Mouse (Mus musculus) MEL (cell line): ENCODE results near the gene Cdan1. TPM values are rescaled to one million over a fixed set of nuclear protein-coding genes. Genes with fewer than 3 reads are reported as not detected.

Source experiments
- DNase-seq: peaks from one replicate; pipeline ENCODE4 v3.0.0; 2011; ENCODE audit warnings: low read depth, low spot score
- H3K27ac ChIP-seq: 2 replicates; pipeline ENCODE4 v1.5.1; 2012; ENCODE audit warnings: low read depth, mild to moderate bottlenecking, control low read depth, low read length, moderate library complexity; ENCODE audit not compliant: control insufficient read depth
- H3K27me3 ChIP-seq, 2 experiments: fragments of 150-350 bp in 1 of 2; sonication (generic) in 1 of 2; 2 replicates each; pipeline ENCODE4 v1.6.1; 2012; ENCODE audit warnings: low read length in 2 of 2, mild to moderate bottlenecking in 2 of 2, improper control_type of control experiment in 1 of 2, moderate library complexity in 1 of 2; ENCODE audit not compliant: insufficient read depth in 2 of 2, control insufficient read depth in 1 of 2
- H3K36me3 ChIP-seq, 2 experiments: 2 replicates each; pipeline ENCODE4 v1.6.1; 2012 to 2014; ENCODE audit warnings: low read length in 2 of 2, improper control_type of control experiment in 1 of 2, inconsistent platforms in 1 of 2, mild to moderate bottlenecking in 1 of 2; ENCODE audit not compliant: insufficient read depth in 2 of 2, control insufficient read depth in 1 of 2
- H3K4me1 ChIP-seq, 2 experiments: fragments of 150-350 bp in 1 of 2; sonication (generic) in 1 of 2; 2 replicates each; pipeline ENCODE4 v1.6.1; 2012; ENCODE audit warnings: low read length in 2 of 2, improper control_type of control experiment in 1 of 2, mild to moderate bottlenecking in 1 of 2; ENCODE audit not compliant: insufficient read depth in 2 of 2, control insufficient read depth in 1 of 2
- H3K4me3 ChIP-seq, 2 experiments: fragments of 150-350 bp in 1 of 2; sonication (generic) in 1 of 2; 2 replicates each; pipeline ENCODE4 v1.5.1; 2012; ENCODE audit warnings: low read depth in 2 of 2, low read length in 2 of 2, mild to moderate bottlenecking in 2 of 2, moderate library complexity in 2 of 2, control low read depth in 1 of 2, improper control_type of control experiment in 1 of 2; ENCODE audit not compliant: control insufficient read depth in 1 of 2, insufficient read depth in 1 of 2
- H3K79me2 ChIP-seq: 2 replicates; pipeline ENCODE4 v1.6.1; 2012; ENCODE audit warnings: mild to moderate bottlenecking, low read length, moderate library complexity; ENCODE audit not compliant: control insufficient read depth, poor library complexity, insufficient read depth
- H3K9ac ChIP-seq: 2 replicates; pipeline ENCODE4 v1.6.1; 2012; ENCODE audit warnings: low read depth, mild to moderate bottlenecking, control low read depth, low read length, moderate library complexity; ENCODE audit not compliant: control insufficient read depth, poor library complexity, severe bottlenecking
- H3K9me3 ChIP-seq: fragments of 150-350 bp; sonication (generic); replicated peaks from 2 replicates; pipeline ENCODE4 v1.6.1; 2012; ENCODE audit warnings: mild to moderate bottlenecking, low read length, improper control_type of control experiment, moderate library complexity; ENCODE audit not compliant: insufficient read depth
- BHLHE40 ChIP-seq: IDR thresholded peaks from 2 replicates; pipeline ENCODE4 v1.6.1; 2012; ENCODE audit warnings: low read depth, mild to moderate bottlenecking, inconsistent platforms, low read length, improper control_type of control experiment, borderline replicate concordance
- CHD1 ChIP-seq: IDR thresholded peaks from 2 replicates; pipeline ENCODE4 v1.6.1; 2012; ENCODE audit warnings: low read depth, mild to moderate bottlenecking, inconsistent platforms, low read length, improper control_type of control experiment
- CHD2 ChIP-seq: IDR thresholded peaks from 2 replicates; pipeline ENCODE4 v1.6.1; 2011; ENCODE audit warnings: low read length, improper control_type of control experiment
- CTCF ChIP-seq, 3 experiments: IDR thresholded peaks in 2 of 3; conservative IDR thresholded peaks in 1 of 3; 2 replicates each; pipeline ENCODE4 v1.5.1; 2011 to 2012; ENCODE audit warnings: low read length in 3 of 3, low read depth in 2 of 3, mild to moderate bottlenecking in 2 of 3, improper control_type of control experiment in 1 of 3, inconsistent platforms in 1 of 3, mixed read lengths in 1 of 3, moderate library complexity in 1 of 3; ENCODE audit not compliant: control insufficient read depth in 1 of 3, insufficient read depth in 1 of 3, poor library complexity in 1 of 3, severe bottlenecking in 1 of 3
- E2F4 ChIP-seq: IDR thresholded peaks from 2 replicates; pipeline ENCODE4 v1.6.1; 2011; ENCODE audit warnings: low read depth, low read length, improper control_type of control experiment, borderline replicate concordance
- ELF1 ChIP-seq: IDR thresholded peaks from 2 replicates; pipeline ENCODE4 v1.6.1; 2014; ENCODE audit warnings: low read depth, mild to moderate bottlenecking, inconsistent platforms, low read length, improper control_type of control experiment, moderate library complexity
- EP300 ChIP-seq, 2 experiments: IDR thresholded peaks; 2 replicates each; pipeline ENCODE4 v1.6.1; 2011; ENCODE audit warnings: improper control_type of control experiment in 2 of 2, low read length in 2 of 2, low read depth in 1 of 2, mild to moderate bottlenecking in 1 of 2
- ETS1 ChIP-seq: IDR thresholded peaks from 2 replicates; pipeline ENCODE4 v1.6.1; 2012; ENCODE audit warnings: low read depth, mild to moderate bottlenecking, inconsistent platforms, low read length, improper control_type of control experiment, moderate library complexity
- GABPA ChIP-seq: IDR thresholded peaks from 2 replicates; pipeline ENCODE4 v1.6.1; 2012; ENCODE audit warnings: low read depth, mild to moderate bottlenecking, inconsistent platforms, low read length, improper control_type of control experiment, moderate library complexity
- GATA1 ChIP-seq: IDR thresholded peaks from 2 replicates; pipeline ENCODE4 v1.6.1; 2011; ENCODE audit warnings: low read depth, low read length, improper control_type of control experiment
- HCFC1 ChIP-seq: IDR thresholded peaks from 2 replicates; pipeline ENCODE4 v1.6.1; 2012; ENCODE audit warnings: low read depth, mild to moderate bottlenecking, inconsistent platforms, low read length, improper control_type of control experiment, moderate library complexity
- JUND ChIP-seq: IDR thresholded peaks from 2 replicates; pipeline ENCODE4 v1.6.1; 2011; ENCODE audit warnings: low read depth, mild to moderate bottlenecking, improper control_type of control experiment, low read length
- KAT2A ChIP-seq: conservative IDR thresholded peaks from 2 replicates; pipeline ENCODE4 v1.6.1; 2012; ENCODE audit warnings: low read depth, low read length, improper control_type of control experiment, inconsistent platforms
- MAFK ChIP-seq: IDR thresholded peaks from 2 replicates; pipeline ENCODE4 v1.6.1; 2011; ENCODE audit warnings: low read depth, mild to moderate bottlenecking, low read length, improper control_type of control experiment, borderline replicate concordance
- MAX ChIP-seq: IDR thresholded peaks from 2 replicates; pipeline ENCODE4 v1.6.1; 2011; ENCODE audit warnings: low read length, improper control_type of control experiment
- MAZ ChIP-seq: IDR thresholded peaks from 2 replicates; pipeline ENCODE4 v1.6.1; 2012; ENCODE audit warnings: low read depth, mild to moderate bottlenecking, inconsistent platforms, low read length, improper control_type of control experiment
- MEF2A ChIP-seq: IDR thresholded peaks from 2 replicates; pipeline ENCODE4 v1.6.1; 2014; ENCODE audit warnings: low read depth, mild to moderate bottlenecking, inconsistent platforms, low read length, improper control_type of control experiment; ENCODE audit not compliant: poor library complexity, insufficient replicate concordance, severe bottlenecking; ENCODE audit errors: extremely low read depth
- MXI1 ChIP-seq: IDR thresholded peaks from 2 replicates; pipeline ENCODE4 v1.6.1; 2011; ENCODE audit warnings: mild to moderate bottlenecking, low read depth, low read length, improper control_type of control experiment
- MYB ChIP-seq: IDR thresholded peaks from 2 replicates; pipeline ENCODE4 v1.6.1; 2011; ENCODE audit warnings: mild to moderate bottlenecking, low read depth, low read length, improper control_type of control experiment
- MYC ChIP-seq: IDR thresholded peaks from 2 replicates; pipeline ENCODE4 v1.6.1; 2011; ENCODE audit warnings: low read depth, mild to moderate bottlenecking, low read length, improper control_type of control experiment, moderate library complexity
- NELFE ChIP-seq: IDR thresholded peaks from 2 replicates; pipeline ENCODE4 v1.6.1; 2011; ENCODE audit warnings: low read depth, low read length, improper control_type of control experiment
- NRF1 ChIP-seq: IDR thresholded peaks from 2 replicates; pipeline ENCODE4 v1.6.1; 2014; ENCODE audit warnings: low read depth, mild to moderate bottlenecking, inconsistent platforms, low read length, improper control_type of control experiment, moderate library complexity; ENCODE audit not compliant: poor library complexity, insufficient read depth, severe bottlenecking
- POLR2A ChIP-seq, 2 experiments: IDR thresholded peaks; 2 replicates each; pipeline ENCODE4 v1.6.1; 2011 to 2012; ENCODE audit warnings: low read length in 2 of 2, mild to moderate bottlenecking in 2 of 2, control low read depth in 1 of 2, improper control_type of control experiment in 1 of 2, low read depth in 1 of 2, moderate library complexity in 1 of 2; ENCODE audit not compliant: control insufficient read depth in 1 of 2, insufficient read depth in 1 of 2, poor library complexity in 1 of 2
- POLR2AphosphoS2 ChIP-seq: IDR thresholded peaks from 2 replicates; pipeline ENCODE4 v1.6.1; 2011; ENCODE audit warnings: low read length, improper control_type of control experiment
- POLR2AphosphoS5 ChIP-seq: IDR thresholded peaks from 2 replicates; pipeline ENCODE4 v1.6.1; 2012; ENCODE audit warnings: low read depth, borderline replicate concordance, mild to moderate bottlenecking, inconsistent platforms, low read length, moderate library complexity, mixed read lengths
- RAD21 ChIP-seq: IDR thresholded peaks from 2 replicates; pipeline ENCODE4 v1.6.1; 2011; ENCODE audit warnings: mild to moderate bottlenecking, low read depth, low read length, improper control_type of control experiment
- RCOR1 ChIP-seq: IDR thresholded peaks from 2 replicates; pipeline ENCODE4 v1.6.1; 2012; ENCODE audit warnings: low read depth, mild to moderate bottlenecking, inconsistent platforms, low read length, improper control_type of control experiment
- SIN3A ChIP-seq: IDR thresholded peaks from 2 replicates; pipeline ENCODE4 v1.6.1; 2012; ENCODE audit warnings: low read length, improper control_type of control experiment, inconsistent platforms
- SMC3 ChIP-seq: IDR thresholded peaks from 2 replicates; pipeline ENCODE4 v1.6.1; 2011; ENCODE audit warnings: low read depth, low read length, improper control_type of control experiment
- TAL1 ChIP-seq: IDR thresholded peaks from 2 replicates; pipeline ENCODE4 v1.6.1; 2012; ENCODE audit warnings: mild to moderate bottlenecking, inconsistent platforms, low read length, moderate library complexity, mixed read lengths
- TBP ChIP-seq: IDR thresholded peaks from 2 replicates; pipeline ENCODE4 v1.8.0; 2011; ENCODE audit warnings: low read depth, low read length, improper control_type of control experiment
- TCF12 ChIP-seq: IDR thresholded peaks from 2 replicates; pipeline ENCODE4 v1.6.1; 2014; ENCODE audit warnings: low read depth, mild to moderate bottlenecking, inconsistent platforms, low read length, improper control_type of control experiment, moderate library complexity
- UBTF ChIP-seq: IDR thresholded peaks from 2 replicates; pipeline ENCODE4 v1.6.1; 2012; ENCODE audit warnings: low read depth, mild to moderate bottlenecking, inconsistent platforms, low read length, improper control_type of control experiment, moderate library complexity, borderline replicate concordance; ENCODE audit not compliant: insufficient read depth
- USF1 ChIP-seq: IDR thresholded peaks from 2 replicates; pipeline ENCODE4 v1.6.1; 2014; ENCODE audit warnings: low read depth, mild to moderate bottlenecking, inconsistent platforms, low read length, improper control_type of control experiment, moderate library complexity
- USF2 ChIP-seq, 2 experiments: IDR thresholded peaks; 2 replicates each; pipeline ENCODE4 v1.6.1; 2011 to 2012; ENCODE audit warnings: improper control_type of control experiment in 2 of 2, low read length in 2 of 2, borderline replicate concordance in 1 of 2, inconsistent platforms in 1 of 2, low read depth in 1 of 2, mild to moderate bottlenecking in 1 of 2; ENCODE audit not compliant: insufficient read depth in 1 of 2
- ZC3H11A ChIP-seq: IDR thresholded peaks from 2 replicates; pipeline ENCODE4 v1.6.1; 2012; ENCODE audit warnings: low read depth, mild to moderate bottlenecking, inconsistent platforms, low read length, improper control_type of control experiment
- ZKSCAN1 ChIP-seq: IDR thresholded peaks from 2 replicates; pipeline ENCODE4 v1.6.1; 2012; ENCODE audit warnings: low read depth, mild to moderate bottlenecking, inconsistent platforms, low read length, improper control_type of control experiment, moderate library complexity
- ZMIZ1 ChIP-seq: IDR thresholded peaks from 2 replicates; pipeline ENCODE4 v1.6.1; 2012; ENCODE audit warnings: low read depth, mild to moderate bottlenecking, inconsistent platforms, low read length, improper control_type of control experiment, moderate library complexity
- ZNF384 ChIP-seq: IDR thresholded peaks from 2 replicates; pipeline ENCODE4 v1.6.1; 2012; ENCODE audit warnings: low read depth, mild to moderate bottlenecking, inconsistent platforms, low read length, improper control_type of control experiment
- polyA plus RNA-seq, 2 experiments: library from polyadenylated mRNA; stranded (reverse) in 1 of 2; unstranded in 1 of 2; fragments of >175 nt in 1 of 2; fragments of >200 nt in 1 of 2; gene quantifications; 2 replicates each; pipeline versions ENCODE4 v1.2.1 to v1.2.4; 2012; ENCODE audit warnings: low replicate concordance in 2 of 2, low read depth in 1 of 2; ENCODE audit not compliant: insufficient read length in 2 of 2, insufficient read depth in 1 of 2, missing spikeins in 1 of 2
- total RNA-seq: library from RNA; depleted of rRNA; stranded (reverse); fragments of 300-350 nt; gene quantifications from 2 replicates; pipeline ENCODE4 v1.2.3, GENCODE M21; 2012

The Cdan1 gene
- total and polyA plus RNA-seq, 3 experiments = 10.9 to 27.6 TPM; not detected in 1

DNA sequence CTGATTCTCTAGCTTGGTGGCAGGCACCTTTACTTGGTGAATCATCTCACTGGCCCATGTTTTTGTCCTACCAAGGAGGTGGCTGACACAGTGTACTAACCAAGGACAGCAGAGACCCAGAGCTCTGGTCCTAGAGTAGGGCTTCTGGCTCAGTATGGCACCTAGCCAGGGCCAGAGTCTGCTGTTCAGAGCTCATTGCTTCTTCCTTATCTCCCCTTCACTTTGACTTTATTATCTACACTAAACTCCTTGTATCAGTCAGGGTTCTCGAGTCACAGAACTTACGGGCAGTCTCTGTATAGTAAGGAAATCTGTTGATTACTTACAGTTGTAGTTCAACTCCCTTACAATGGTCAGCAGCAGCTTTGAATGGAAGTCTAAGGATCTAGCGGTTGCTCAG lies 139.0 kb downstream of the Cdan1 start:
- H3K9ac ChIP-seq = no peak overlapping the region
- TF ChIP-seq GABPA (no peak), NELFE (no peak), MAFK (no peak), SIN3A (peak; percentile 65), USF2 (IDR thresholded peaks at IDR 0.05; ENCODE audit: borderline replicate concordance in 1 of 2, insufficient read depth in 1 of 2, low read depth in 1 of 2, low read length in 2 of 2) (no peak), E2F4 (no peak), MAX (no peak), POLR2AphosphoS5 (no peak), TAL1 (peak; percentile 50), CHD1 (no peak), NRF1 (no peak), ZKSCAN1 (no peak), CHD2 (no peak), ETS1 (peak; percentile 62), RCOR1 (peak; percentile 85), POLR2AphosphoS2 (no peak), RAD21 (no peak), ZMIZ1 (no peak), ZNF384 (no peak), MYB (no peak), SMC3 (no peak), CTCF (IDR thresholded peaks at IDR 0.05 in 2 of 3, conservative IDR thresholded peaks at IDR 0.05 in 1 of 3; ENCODE audit: control insufficient read depth in 1 of 3, insufficient read depth in 1 of 3, low read depth in 2 of 3, low read length in 3 of 3, poor library complexity in 1 of 3, severe bottlenecking in 1 of 3) (no peak), KAT2A (no peak), MEF2A (no peak), HCFC1 (no peak), ELF1 (no peak), TCF12 (peak; percentile 79), MAZ (no peak), BHLHE40 (no peak), USF1 (no peak), GATA1 (peak; percentile 89), UBTF (no peak), MXI1 (no peak), POLR2A (IDR thresholded peaks at IDR 0.05; ENCODE audit: control insufficient read depth in 1 of 2, insufficient read depth in 1 of 2, low read depth in 1 of 2, low read length in 2 of 2, poor library complexity in 1 of 2) (no peak), JUND (no peak), ZC3H11A (no peak), MYC (no peak), EP300 (IDR thresholded peaks at IDR 0.05; ENCODE audit: low read depth in 1 of 2, low read length in 2 of 2) (peak; percentile 75 to 83), TBP (no peak)
- H3K36me3 ChIP-seq = peaks cover 0 to 22% of the 10 kb centered on the region in 2 experiments; a peak in 2 of 4 replicates
- no peaks in the 10 kb centered on the region for H3K27me3 ChIP-seq
- no peaks in the 10 kb centered on the region for H3K9me3 ChIP-seq
- H3K4me3 ChIP-seq = no peak overlapping the region
- DNase-seq = peak; percentile 65
- H3K79me2 ChIP-seq = no peaks in the 10 kb centered on the region
- no peak overlapping the region; the same call in 1 of the 2 replicates for H3K27ac ChIP-seq
- peaks cover 14 to 20% of the 10 kb centered on the region in 2 experiments for H3K4me1 ChIP-seq
